Mouse (Mus musculus) MEL (cell line): ENCODE results near the gene Stk38l.

ENCODE experiments used
- CTCF ChIP-seq, 3 experiments: IDR thresholded peaks in 2 of 3; conservative IDR thresholded peaks in 1 of 3; 2 replicates each; pipeline ENCODE4 v1.5.1; 2011 to 2012; ENCODE audit warnings: low read length in 3 of 3, low read depth in 2 of 3, mild to moderate bottlenecking in 2 of 3, improper control_type of control experiment in 1 of 3, inconsistent platforms in 1 of 3, mixed read lengths in 1 of 3, moderate library complexity in 1 of 3; ENCODE audit not compliant: control insufficient read depth in 1 of 3, insufficient read depth in 1 of 3, poor library complexity in 1 of 3, severe bottlenecking in 1 of 3
- EP300 ChIP-seq, 2 experiments: IDR thresholded peaks; 2 replicates each; pipeline ENCODE4 v1.6.1; 2011; ENCODE audit warnings: improper control_type of control experiment in 2 of 2, low read length in 2 of 2, low read depth in 1 of 2, mild to moderate bottlenecking in 1 of 2
- JUND ChIP-seq: IDR thresholded peaks from 2 replicates; pipeline ENCODE4 v1.6.1; 2011; ENCODE audit warnings: low read depth, mild to moderate bottlenecking, improper control_type of control experiment, low read length
- POLR2A ChIP-seq, 2 experiments: IDR thresholded peaks; 2 replicates each; pipeline ENCODE4 v1.6.1; 2011 to 2012; ENCODE audit warnings: low read length in 2 of 2, mild to moderate bottlenecking in 2 of 2, control low read depth in 1 of 2, improper control_type of control experiment in 1 of 2, low read depth in 1 of 2, moderate library complexity in 1 of 2; ENCODE audit not compliant: control insufficient read depth in 1 of 2, insufficient read depth in 1 of 2, poor library complexity in 1 of 2
- POLR2AphosphoS2 ChIP-seq: IDR thresholded peaks from 2 replicates; pipeline ENCODE4 v1.6.1; 2011; ENCODE audit warnings: low read length, improper control_type of control experiment
- RAD21 ChIP-seq: IDR thresholded peaks from 2 replicates; pipeline ENCODE4 v1.6.1; 2011; ENCODE audit warnings: mild to moderate bottlenecking, low read depth, low read length, improper control_type of control experiment
- SMC3 ChIP-seq: IDR thresholded peaks from 2 replicates; pipeline ENCODE4 v1.6.1; 2011; ENCODE audit warnings: low read depth, low read length, improper control_type of control experiment
- TAL1 ChIP-seq: IDR thresholded peaks from 2 replicates; pipeline ENCODE4 v1.6.1; 2012; ENCODE audit warnings: mild to moderate bottlenecking, inconsistent platforms, low read length, moderate library complexity, mixed read lengths
- UBTF ChIP-seq: IDR thresholded peaks from 2 replicates; pipeline ENCODE4 v1.6.1; 2012; ENCODE audit warnings: low read depth, mild to moderate bottlenecking, inconsistent platforms, low read length, improper control_type of control experiment, moderate library complexity, borderline replicate concordance; ENCODE audit not compliant: insufficient read depth

DNA sequence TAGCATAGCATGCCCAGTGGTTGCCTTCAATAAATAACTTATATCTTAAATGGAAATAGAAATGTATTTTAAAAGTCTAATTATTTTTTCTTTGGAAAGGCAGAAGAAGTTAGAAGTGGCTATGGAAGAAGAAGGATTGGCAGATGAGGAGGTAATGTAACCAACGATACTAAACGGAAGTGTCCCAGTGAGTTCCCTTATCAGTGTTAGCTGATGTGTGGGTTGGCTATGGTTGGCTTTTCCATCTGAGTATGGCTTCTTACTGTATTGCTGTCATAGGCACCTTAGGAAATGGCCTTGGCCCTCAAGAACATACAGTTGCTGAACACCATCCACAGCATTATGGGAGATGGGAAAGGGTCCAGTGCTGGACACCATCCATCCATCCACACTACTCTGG, 35.2 kb downstream of the Stk38l start:
- TF ChIP-seq CTCF (IDR thresholded peaks at IDR 0.05 in 2 of 3, conservative IDR thresholded peaks at IDR 0.05 in 1 of 3; ENCODE audit: control insufficient read depth in 1 of 3, insufficient read depth in 1 of 3, low read depth in 2 of 3, low read length in 3 of 3, poor library complexity in 1 of 3, severe bottlenecking in 1 of 3) (no peak), POLR2A (IDR thresholded peaks at IDR 0.05; ENCODE audit: control insufficient read depth in 1 of 2, insufficient read depth in 1 of 2, low read depth in 1 of 2, low read length in 2 of 2, poor library complexity in 1 of 2) (no peak), JUND (no peak), SMC3 (no peak), UBTF (no peak), RAD21 (no peak), EP300 (IDR thresholded peaks at IDR 0.05; ENCODE audit: low read depth in 1 of 2, low read length in 2 of 2) (peak; percentile 68 to 74), POLR2AphosphoS2 (no peak), TAL1 (no peak)
